Mouse (Mus musculus) cerebellum, adult 11-12 months (tissue): ENCODE measurements around the gene Nanos2.
A peak's percentile ranks its signal among the peaks of the same experiment; 100 is the strongest.

Source experiments
- DNase-seq: peaks from one replicate; pipeline ENCODE4 v3.0.0; 2022

The Nanos2 gene

GRCm38 (mm10) chr7:19022189-19022958 lies 35.2 kb downstream of the Nanos2 start:
- peak; percentile 65 for DNase-seq

- peak; percentile 84 for DNase-seq
Observed at GRCm38 (mm10) chr7:19023357-19023814, 36.2 kb downstream of the Nanos2 start, which contains the start of gene Foxa3. Gene Foxa3 (minus strand): TSS chr7:19023538.

- DNase-seq: peak; percentile 96
Observed at GRCm38 (mm10) chr7:19024096-19024506, 36.9 kb downstream of the Nanos2 start, which contains the start of gene Sympk. Gene Sympk (plus strand): TSS chr7:19024377.

GRCm38 (mm10) chr7:19024581-19025255 lies 37.5 kb downstream of the Nanos2 start:
- peak; percentile 76 for DNase-seq

GRCm38 (mm10) chr7:19028067-19028466 lies 40.9 kb downstream of the Nanos2 start:
- DNase-seq: no peak

GRCm38 (mm10) chr7:19029084-19029653 lies 42.0 kb downstream of the Nanos2 start:
- DNase-seq: no peak

GRCm38 (mm10) chr7:19031641-19032040 lies 44.4 kb downstream of the Nanos2 start:
- no peak for DNase-seq
